Mouse (Mus musculus) myocyte (in vitro differentiated cells): Measurements from ENCODE around the gene Csrnp2. TPM values are rescaled to one million over a fixed set of nuclear protein-coding genes. Genes with fewer than 3 reads are reported as not detected.

Experiments used
- H3K27me3 ChIP-seq: one replicate; pipeline ENCODE4 v1.6.1; 2011; ENCODE audit not compliant: control insufficient read depth, insufficient read depth, insufficient read length
- H3K36me3 ChIP-seq: one replicate; pipeline ENCODE4 v1.6.1; 2011; ENCODE audit not compliant: control insufficient read depth, insufficient read depth
- H3K4me2 ChIP-seq: one replicate; pipeline ENCODE4 v1.6.1; 2011; ENCODE audit warnings: low read depth, control low read depth
- H3K4me3 ChIP-seq: one replicate; pipeline ENCODE4 v1.5.1; 2011; ENCODE audit warnings: mild to moderate bottlenecking, control low read depth, moderate library complexity
- H3K79me2 ChIP-seq: one replicate; pipeline ENCODE4 v1.6.1; 2011; ENCODE audit not compliant: control insufficient read depth, insufficient read depth
- H3ac ChIP-seq: one replicate; pipeline ENCODE4 v1.6.1; 2011; ENCODE audit not compliant: control insufficient read depth, insufficient read length
- CEBPB ChIP-seq: IDR thresholded peaks from 2 replicates; pipeline ENCODE4 v1.6.1; 2011; ENCODE audit warnings: mild to moderate bottlenecking, moderate library complexity; ENCODE audit not compliant: poor library complexity, insufficient read depth, severe bottlenecking
- E2F4 ChIP-seq: IDR thresholded peaks from one replicate; pipeline ENCODE4 v1.6.1; 2011; ENCODE audit warnings: mild to moderate bottlenecking, control low read depth, moderate library complexity; ENCODE audit not compliant: insufficient read depth
- MAX ChIP-seq: IDR thresholded peaks from one replicate; pipeline ENCODE4 v1.6.1; 2011; ENCODE audit warnings: low read depth, mild to moderate bottlenecking, control low read depth
- MYOD1 ChIP-seq, 3 experiments: IDR thresholded peaks; one replicate each; pipeline ENCODE4 v1.6.1; 2011; ENCODE audit warnings: control low read depth in 2 of 3, low read depth in 2 of 3, mild to moderate bottlenecking in 2 of 3, moderate library complexity in 1 of 3; ENCODE audit not compliant: insufficient read length in 2 of 3, control insufficient read depth in 1 of 3
- MYOG ChIP-seq, 3 experiments: IDR thresholded peaks; one replicate each; pipeline ENCODE4 v1.6.1; 2011; ENCODE audit warnings: control low read depth in 2 of 3, low read depth in 2 of 3, mild to moderate bottlenecking in 2 of 3; ENCODE audit not compliant: insufficient read length in 2 of 3, control insufficient read depth in 1 of 3, insufficient read depth in 1 of 3
- POLR2A ChIP-seq: IDR thresholded peaks from one replicate; pipeline ENCODE4 v1.6.1; 2011; ENCODE audit warnings: low read depth, mild to moderate bottlenecking, control low read depth, moderate library complexity; ENCODE audit not compliant: insufficient read length
- POLR2AphosphoS2 ChIP-seq: IDR thresholded peaks from one replicate; pipeline ENCODE4 v1.6.1; 2011; ENCODE audit warnings: low read depth, control low read depth; ENCODE audit not compliant: insufficient read length
- REST ChIP-seq: IDR thresholded peaks from one replicate; pipeline ENCODE4 v1.6.1; 2011; ENCODE audit warnings: mild to moderate bottlenecking, control low read depth, moderate library complexity; ENCODE audit not compliant: insufficient read depth, insufficient read length
- SRF ChIP-seq: IDR thresholded peaks from one replicate; pipeline ENCODE4 v1.6.1; 2011; ENCODE audit warnings: low read depth; ENCODE audit not compliant: control insufficient read depth, insufficient read length
- TCF12 ChIP-seq: IDR thresholded peaks from one replicate; pipeline ENCODE4 v1.6.1; 2011; ENCODE audit warnings: mild to moderate bottlenecking, control low read depth; ENCODE audit not compliant: poor library complexity, insufficient read depth, severe bottlenecking
- TCF3 ChIP-seq: IDR thresholded peaks from one replicate; pipeline ENCODE4 v1.6.1; 2011; ENCODE audit warnings: low read depth, control low read depth; ENCODE audit not compliant: insufficient read length
- USF1 ChIP-seq: IDR thresholded peaks from one replicate; pipeline ENCODE4 v1.6.1; 2011; ENCODE audit warnings: low read depth, mild to moderate bottlenecking, control low read depth, moderate library complexity
- polyA plus RNA-seq: library from polyadenylated mRNA; unstranded; fragments of >200 nt; fragmentation: generic; extraction: Trizol; gene quantifications from one replicate; pipeline ENCODE4 v1.2.1, GENCODE M21; 2012; ENCODE audit warnings: missing spikeins

Csrnp2 gene
- polyA plus RNA-seq, 1 experiment, result 9.2 TPM

GRCm38 (mm10) chr15:100468295-100469188, 26.7 kb downstream of the Csrnp2 start, which contains the start of gene Letmd1:
TSS of gene Letmd1 (plus strand) at chr15:100469023.
- H3K4me3 ChIP-seq, result peak within 1 kb of the TSS; percentile 52
- TF ChIP-seq POLR2AphosphoS2, result peak; percentile 62
- no peak for TF ChIP-seq USF1
- peak; percentile 45 for TF ChIP-seq SRF
- TF ChIP-seq POLR2A, result peak; percentile 81
- TF ChIP-seq TCF3, result no peak
- peak in 2 of 3 experiments; percentile 29 to 59 for TF ChIP-seq MYOD1 (IDR thresholded peaks at IDR 0.05; ENCODE audit: control insufficient read depth in 1 of 3, insufficient read length in 2 of 3, low read depth in 2 of 3)
- no peak for TF ChIP-seq TCF12
- TF ChIP-seq MYOG (IDR thresholded peaks at IDR 0.05; ENCODE audit: control insufficient read depth in 1 of 3, insufficient read depth in 1 of 3, insufficient read length in 2 of 3, low read depth in 2 of 3), result peak in 1 of 3 experiments; percentile 32
- no peak for TF ChIP-seq E2F4
- TF ChIP-seq REST, result peak; percentile 95
- TF ChIP-seq CEBPB, result no peak
- TF ChIP-seq MAX, result no peak
- peak within 1 kb of the TSS; percentile 50 for H3ac ChIP-seq
- H3K27me3 ChIP-seq, result no peaks in the 10 kb centered on the region
- peaks cover 3% of the 10 kb centered on the region for H3K36me3 ChIP-seq
- H3K4me2 ChIP-seq, result peak within 1 kb of the TSS; percentile 87
- H3K79me2 ChIP-seq, result no peaks in the 10 kb centered on the region

DNA sequence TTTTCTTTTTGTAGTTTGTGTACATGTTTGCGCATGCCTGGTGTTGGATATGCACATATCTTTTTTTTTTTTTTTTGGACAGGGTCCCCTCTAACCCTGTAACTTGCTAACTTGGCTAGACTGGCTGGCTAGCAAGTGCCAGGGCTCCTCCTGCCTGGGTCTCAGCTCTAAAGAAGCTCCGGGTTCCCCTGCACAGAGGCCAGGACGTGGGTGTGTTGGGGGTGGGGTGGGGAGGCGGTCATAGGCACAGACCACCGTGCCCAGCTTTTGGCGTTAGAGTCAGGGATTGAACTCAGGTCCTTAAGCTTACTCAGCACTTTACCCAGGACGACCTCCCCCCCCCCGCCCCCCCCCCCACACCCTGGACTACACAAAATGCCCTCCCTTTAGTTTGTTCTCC, 27.6 kb downstream of the Csrnp2 start:
- H3K36me3 ChIP-seq, result peaks cover 3% of the 10 kb centered on the region
- H3K4me3 ChIP-seq, result peak overlapping the region; percentile 52
- TF ChIP-seq TCF12 (no peak), MAX (no peak), MYOG (IDR thresholded peaks at IDR 0.05; ENCODE audit: control insufficient read depth in 1 of 3, insufficient read depth in 1 of 3, insufficient read length in 2 of 3, low read depth in 2 of 3) (no peak)
- no peaks in the 10 kb centered on the region for H3K27me3 ChIP-seq
- peak overlapping the region; percentile 87 for H3K4me2 ChIP-seq
- H3ac ChIP-seq, result no peak overlapping the region
- H3K79me2 ChIP-seq, result no peaks in the 10 kb centered on the region

DNA sequence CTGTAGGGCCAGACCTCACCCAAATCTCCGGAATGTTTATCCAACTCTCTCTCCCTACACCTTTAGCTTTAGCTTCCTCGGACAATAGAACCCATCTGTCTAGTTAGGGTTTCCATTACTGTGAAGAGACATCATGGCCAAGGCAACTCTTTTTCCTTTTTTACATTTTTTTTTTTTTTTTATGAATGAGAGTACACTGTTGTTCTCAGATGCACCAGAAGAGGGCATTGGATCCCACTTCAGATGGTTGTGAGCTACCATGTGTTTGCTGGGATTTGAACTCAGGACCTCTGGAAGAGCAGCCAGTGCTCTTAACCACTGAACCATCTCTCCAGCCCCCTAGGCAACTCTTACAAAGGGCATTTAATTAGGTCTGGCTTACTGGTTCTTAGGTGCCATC, 29.9 kb downstream of the Csrnp2 start:
- Histone ChIP-seq H3K4me2 (no peak overlapping the region), H3K4me3 (no peak overlapping the region), H3K36me3 (no peaks in the 10 kb centered on the region), H3K27me3 (no peaks in the 10 kb centered on the region), H3ac (no peak overlapping the region), H3K79me2 (no peaks in the 10 kb centered on the region)
- no peak for TF ChIP-seq USF1
- no peak for TF ChIP-seq POLR2A
- TF ChIP-seq MYOG (IDR thresholded peaks at IDR 0.05; ENCODE audit: control insufficient read depth in 1 of 3, insufficient read depth in 1 of 3, insufficient read length in 2 of 3, low read depth in 2 of 3), result no peak
- TF ChIP-seq MAX, result no peak
- no peak for TF ChIP-seq REST
- no peak for TF ChIP-seq TCF3
- TF ChIP-seq POLR2AphosphoS2, result no peak
- TF ChIP-seq MYOD1 (IDR thresholded peaks at IDR 0.05; ENCODE audit: control insufficient read depth in 1 of 3, insufficient read length in 2 of 3, low read depth in 2 of 3), result no peak
- TF ChIP-seq SRF, result no peak
- TF ChIP-seq CEBPB, result no peak
- no peak for TF ChIP-seq TCF12
- no peak for TF ChIP-seq E2F4

DNA sequence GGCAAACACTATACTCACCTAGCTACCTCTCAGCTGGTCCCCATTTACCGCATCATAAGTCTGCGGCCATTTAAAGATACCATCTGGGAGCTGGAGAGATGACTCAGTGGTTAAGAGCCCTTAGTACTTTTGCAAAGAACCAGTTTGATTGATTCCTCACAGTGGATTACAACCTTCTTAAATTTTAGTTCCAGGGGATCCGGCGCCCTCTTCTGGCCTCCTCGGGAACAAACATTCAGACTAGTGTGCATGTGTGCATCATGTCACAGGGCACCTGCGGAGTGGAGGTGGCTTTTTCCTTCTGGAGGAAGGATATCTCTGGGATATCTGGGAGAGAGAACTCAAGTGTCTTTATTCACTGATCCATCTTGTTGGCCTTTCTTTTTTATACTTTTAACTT, 31.6 kb downstream of the Csrnp2 start:
- Histone ChIP-seq H3ac (no peak overlapping the region), H3K27me3 (no peaks in the 10 kb centered on the region), H3K4me3 (no peak overlapping the region), H3K79me2 (no peaks in the 10 kb centered on the region), H3K36me3 (no peaks in the 10 kb centered on the region), H3K4me2 (no peak overlapping the region)
- no peak for TF ChIP-seq E2F4
- TF ChIP-seq REST, result no peak
- no peak for TF ChIP-seq TCF3
- TF ChIP-seq SRF, result no peak
- no peak for TF ChIP-seq TCF12
- no peak for TF ChIP-seq CEBPB

GRCm38 (mm10) chr15:100462086-100462485, 33.2 kb downstream of the Csrnp2 start:
- Histone ChIP-seq H3ac (no peak overlapping the region), H3K4me3 (no peak overlapping the region), H3K79me2 (no peaks in the 10 kb centered on the region), H3K4me2 (peak overlapping the region; percentile 16), H3K27me3 (no peaks in the 10 kb centered on the region), H3K36me3 (no peaks in the 10 kb centered on the region)
- TF ChIP-seq POLR2A (no peak), REST (no peak), TCF12 (no peak), CEBPB (no peak), E2F4 (no peak), TCF3 (no peak)
